Mouse (Mus musculus): Measurements from ENCODE around the gene Pax5.

The Pax5 gene

DNA sequence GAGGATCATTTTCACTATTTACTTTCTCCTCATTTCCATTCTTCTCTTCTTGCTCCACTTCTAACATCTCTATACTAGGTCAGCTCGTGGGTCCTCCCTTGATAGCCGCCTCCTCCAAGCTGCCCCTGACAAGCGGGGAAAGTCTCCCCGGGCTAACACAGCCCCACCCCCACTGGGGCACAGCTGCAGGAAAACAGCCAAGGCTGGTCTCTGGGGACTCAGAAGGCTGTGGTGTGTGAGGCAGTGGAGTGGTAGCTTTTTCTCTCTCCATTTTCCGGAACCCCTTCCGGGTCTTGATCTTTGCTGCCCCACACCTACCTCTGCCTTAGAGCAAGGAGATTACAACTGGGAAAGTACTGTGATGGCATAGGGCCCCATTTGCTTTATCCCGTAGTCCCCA, 4.3 kb downstream of the Pax5 start:
- no peak for DNase-seq (ENCODE audit: low read depth, low spot score)

DNA sequence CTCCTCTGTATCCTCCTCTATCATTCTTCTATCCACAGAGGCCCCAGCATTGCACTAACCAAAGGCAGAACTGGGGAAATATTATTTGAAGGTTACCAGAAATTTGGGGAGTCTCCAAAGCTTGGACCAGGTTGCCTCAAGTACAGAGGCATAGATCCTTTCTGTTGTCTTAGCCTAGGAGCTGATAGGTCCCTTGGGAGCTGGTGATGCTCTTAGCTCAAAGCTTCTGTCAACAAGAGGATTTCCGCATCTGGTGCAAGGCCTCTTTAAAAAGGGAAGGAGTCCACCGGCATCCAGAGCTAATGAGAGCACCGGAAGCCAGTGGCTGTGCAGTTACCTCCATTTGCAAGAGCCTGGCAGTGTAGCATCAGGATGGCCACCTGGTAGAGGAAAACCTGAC, 5.1 kb downstream of the Pax5 start:
- DNase-seq (ENCODE audit: low read depth, low spot score) = no peak

DNA sequence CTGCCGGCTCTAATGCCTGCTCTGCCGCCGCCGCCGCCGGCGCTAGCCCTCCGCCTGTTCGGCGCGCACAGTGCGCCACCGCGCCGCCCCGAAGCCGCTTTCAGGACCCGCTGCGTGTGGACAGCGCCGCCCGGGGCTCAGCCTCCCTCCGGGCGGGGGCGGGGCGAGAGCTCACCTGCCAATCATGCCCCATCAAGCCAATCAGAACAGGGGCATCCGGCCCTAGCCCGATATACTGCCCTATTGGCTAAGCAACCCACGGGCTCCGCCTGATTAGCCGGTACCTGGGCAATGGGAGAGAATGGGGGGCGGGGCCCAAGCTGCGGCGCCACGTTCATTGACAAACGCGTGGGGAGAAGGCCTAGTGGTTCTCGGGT, 5.9 kb downstream of the Pax5 start:
- peak; percentile 98 for DNase-seq (ENCODE audit: low read depth, low spot score)

GRCm38 (mm10) chr4:44703686-44704368, 6.5 kb downstream of the Pax5 start:
- no peak for DNase-seq (ENCODE audit: low read depth, low spot score)

- peak; percentile 47 for DNase-seq (ENCODE audit: low read depth, low spot score)
Measured at GRCm38 (mm10) chr4:44702891-44703685, 7.2 kb downstream of the Pax5 start.

- DNase-seq (ENCODE audit: low read depth, low spot score) = peak; percentile 36
Measured at GRCm38 (mm10) chr4:44702011-44702527, 8.2 kb downstream of the Pax5 start.

- peak; percentile 12 for DNase-seq (ENCODE audit: low read depth, low spot score)
Measured at GRCm38 (mm10) chr4:44701513-44701912, 8.8 kb downstream of the Pax5 start.

- DNase-seq (ENCODE audit: low read depth, low spot score) = no peak
Measured at GRCm38 (mm10) chr4:44696676-44697075, 13.6 kb downstream of the Pax5 start.

DNA sequence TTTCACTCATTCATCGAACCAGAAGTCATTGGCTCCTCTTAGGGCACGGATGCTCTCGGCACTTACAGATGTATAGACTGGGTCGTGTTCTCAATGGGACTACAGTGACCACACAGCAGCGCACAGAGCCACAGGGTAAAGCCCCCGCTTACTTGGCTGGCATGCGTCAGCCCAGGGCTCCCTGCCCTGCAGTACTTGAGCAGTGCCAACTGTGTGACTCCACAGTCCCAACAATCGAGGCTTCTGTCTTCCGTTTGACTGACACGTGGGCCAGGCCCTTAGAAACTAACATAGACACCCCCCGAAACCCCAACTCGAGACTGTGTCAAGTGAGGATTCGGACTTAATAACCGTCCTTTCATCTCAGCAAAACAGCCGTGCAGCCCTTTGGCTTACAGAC, 15.9 kb downstream of the Pax5 start:
- DNase-seq (ENCODE audit: low read depth, low spot score) = no peak

GRCm38 (mm10) chr4:44685582-44685981, 24.7 kb downstream of the Pax5 start:
- no peak for DNase-seq (ENCODE audit: low read depth, low spot score)

DNA sequence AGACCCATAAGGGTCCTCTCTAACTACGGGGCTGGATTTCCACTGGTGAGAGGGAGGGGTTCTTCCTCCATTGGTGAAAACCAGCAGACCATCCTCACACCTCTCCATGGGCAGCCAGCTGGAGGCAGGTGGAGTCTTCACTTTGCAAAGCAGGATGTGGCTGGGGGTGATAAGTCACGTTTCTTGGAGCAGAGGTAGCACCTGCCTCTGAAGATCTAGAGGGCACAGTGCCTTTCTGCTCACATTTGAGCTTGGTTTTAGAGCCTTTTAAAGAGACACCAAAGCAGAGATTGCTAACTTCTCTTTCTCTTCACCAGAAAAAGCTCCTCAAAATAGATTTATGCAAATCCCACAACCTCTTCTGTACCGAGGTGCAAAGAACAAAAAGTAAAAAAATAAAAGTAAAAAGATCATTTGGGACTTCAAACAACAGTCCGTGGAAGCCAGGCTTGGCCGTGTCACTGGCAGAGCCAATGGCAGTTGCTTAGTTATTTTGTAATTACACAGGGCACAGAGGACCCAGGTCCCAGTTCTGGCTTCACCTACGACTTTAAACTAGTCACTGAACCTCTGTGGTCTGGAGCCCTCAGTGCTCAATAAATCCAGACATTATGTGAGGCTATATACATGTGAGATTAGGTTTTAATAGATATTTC, 29.9 kb downstream of the Pax5 start:
- no peak for DNase-seq (ENCODE audit: low read depth, low spot score)

GRCm38 (mm10) chr4:44678641-44679040, 31.6 kb downstream of the Pax5 start:
- no peak for DNase-seq (ENCODE audit: low read depth, low spot score)

DNA sequence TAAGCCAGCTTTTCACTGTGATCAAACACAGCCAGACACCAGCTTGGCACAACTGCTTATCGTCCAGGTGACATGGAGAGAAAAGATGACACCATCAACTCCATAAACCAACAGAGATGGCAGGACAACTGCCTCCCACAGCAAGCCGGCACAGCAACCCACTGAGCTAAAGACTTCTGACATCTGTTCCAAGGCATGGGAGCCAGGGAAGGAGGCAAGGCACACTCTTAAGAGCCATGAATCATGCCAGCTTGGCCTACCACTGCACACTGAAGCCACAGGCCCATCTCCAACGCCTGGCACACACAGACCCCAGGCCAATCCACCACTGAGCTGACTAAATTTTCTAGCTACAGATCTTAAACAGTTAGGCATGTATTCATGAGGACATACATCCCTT, 32.3 kb downstream of the Pax5 start:
- no peak for DNase-seq (ENCODE audit: low read depth, low spot score)

DNA sequence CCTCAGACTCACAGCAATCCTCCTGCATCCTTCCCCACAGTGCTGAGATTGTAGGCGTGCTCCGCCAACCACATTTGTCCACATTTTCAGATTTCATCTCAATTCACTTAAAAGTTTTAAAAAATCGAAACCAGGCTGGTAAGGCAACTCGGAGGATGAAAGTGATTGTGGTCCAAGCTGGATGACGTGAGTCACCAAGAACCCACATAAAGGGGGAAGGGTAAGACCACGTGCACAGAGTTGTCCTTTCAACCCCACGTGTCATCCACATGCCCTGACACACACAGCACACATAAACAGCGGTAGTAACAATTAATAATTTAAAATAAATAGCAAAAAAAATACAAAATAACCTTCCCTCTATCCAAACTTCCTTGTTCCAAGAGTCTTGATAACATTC, 35.3 kb downstream of the Pax5 start:
- DNase-seq (ENCODE audit: low read depth, low spot score) = no peak

GRCm38 (mm10) chr4:44673726-44674125, 36.6 kb downstream of the Pax5 start:
- no peak for DNase-seq (ENCODE audit: low read depth, low spot score)

- no peak for DNase-seq (ENCODE audit: low read depth, low spot score)
Measured at GRCm38 (mm10) chr4:44672216-44672937, 37.9 kb downstream of the Pax5 start.

- no peak for DNase-seq (ENCODE audit: low read depth, low spot score)
Measured at GRCm38 (mm10) chr4:44671486-44671885, 38.8 kb downstream of the Pax5 start.

GRCm38 (mm10) chr4:44671035-44671434, 39.3 kb downstream of the Pax5 start:
- DNase-seq (ENCODE audit: low read depth, low spot score) = no peak

- DNase-seq (ENCODE audit: low read depth, low spot score) = no peak
Measured at GRCm38 (mm10) chr4:44670380-44670779, 39.9 kb downstream of the Pax5 start.

- peak; percentile 61 for DNase-seq (ENCODE audit: low read depth, low spot score)
Measured at GRCm38 (mm10) chr4:44669485-44670181, 40.7 kb downstream of the Pax5 start.

DNA sequence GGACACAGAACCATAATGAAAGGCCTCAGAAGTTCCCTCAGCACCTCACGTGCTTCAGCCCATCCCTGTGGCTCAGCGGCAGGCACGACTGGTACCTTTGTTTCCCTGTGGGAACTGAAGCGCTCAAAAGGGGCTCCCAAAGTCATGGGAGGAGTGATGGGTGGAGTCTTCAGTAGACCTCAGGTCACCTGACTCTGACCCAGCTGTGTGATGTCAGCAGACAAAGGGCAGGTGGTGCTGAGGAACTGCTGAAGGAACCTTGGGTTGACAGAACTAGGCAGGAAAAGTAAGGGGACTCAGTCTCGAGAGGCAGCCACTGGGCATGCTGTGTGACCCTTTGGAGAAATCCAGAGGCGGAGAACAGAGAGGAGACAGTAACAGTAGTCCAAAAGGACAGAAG, 41.7 kb downstream of the Pax5 start:
- peak; percentile 49 for DNase-seq (ENCODE audit: low read depth, low spot score)

Measured in R1 (cell line).